ENCODE assay signal across 32 mouse cellular contexts in the genomic region with DNA sequence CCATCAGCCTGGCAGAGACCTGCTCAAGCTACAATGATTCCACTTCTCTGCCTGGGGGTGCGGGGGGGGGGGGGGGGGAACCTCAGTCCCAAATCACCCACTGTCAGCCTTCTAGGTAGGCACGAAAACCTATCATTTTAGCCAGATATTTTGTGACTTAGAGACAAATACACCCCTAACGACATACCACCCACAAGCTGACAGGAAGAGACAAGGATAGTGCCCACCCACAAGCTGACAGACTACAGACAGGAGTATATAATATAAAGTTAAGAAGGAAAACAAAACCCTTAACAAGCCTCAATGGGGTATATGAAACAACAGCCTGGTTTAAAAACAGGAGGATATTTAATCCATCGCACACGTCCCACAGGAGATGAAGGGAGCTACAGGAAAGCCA. TPM values are rescaled to one million over a fixed set of nuclear protein-coding genes. Genes with fewer than 3 reads are reported as not detected.
DNase-seq lines count a peak whose midpoint lies in the region; ATAC-seq and TF ChIP-seq lines count a peak whose summit lies in the region.
"Had no signal": no experiment of that assay in that cellular context is flagged by ENCODE, and none has a peak within 500 bp of the region (broad histone marks: within the 10 kb centered on the region; RNA-seq: fewer than 3 reads in every experiment).

No protein-coding gene starts in this region.

- 69% methylated on average over 5 of the region's 5 CpGs for WGBS in liver, embryonic 11.5 days
- WGBS in midbrain, embryonic 14.5 days, result 90% methylated on average over 5 of the region's 5 CpGs

- DNase-seq in layer of hippocampus, adult 2 months (ENCODE audit: low spot score in 2 of 2), result no peak
- no peak for DNase-seq in layer of hippocampus, postnatal 14 days (ENCODE audit: low spot score in 2 of 2)
- no peak for DNase-seq in liver, embryonic 11.5 days (ENCODE audit: low spot score)
- DNase-seq in embryo, embryonic 10 days (ENCODE audit: low spot score), result no peak
- no peak for DNase-seq in midbrain, embryonic 14.5 days
- DNase-seq: adrenal gland, adult 2 months; cerebellum, adult 9-10 months; cerebellum, postnatal 36 days; thymus, adult 18-20 months had no signal

- no peak overlapping the region for H3K9ac ChIP-seq in liver, embryonic 11.5 days (ENCODE audit: low read depth, low read length)
- no peak overlapping the region for H3K9ac ChIP-seq in midbrain, embryonic 14.5 days (replicated peaks; ENCODE audit: low read length)
- H3K9ac ChIP-seq: embryonic facial prominence, embryonic 13.5 days; forebrain, embryonic 15.5 days; heart, embryonic 12.5 days; hindbrain, embryonic 14.5 days; kidney, embryonic 15.5 days; lung, embryonic 14.5 days; midbrain, embryonic 13.5 days had no signal

- ATAC-seq in common myeloid progenitor, adult 5-6 weeks (replicated peaks; ENCODE audit: low read depth, poor library complexity, severe bottlenecking), result peak; percentile 86
- peak; percentile 19; the same call in 1 of the 2 replicates for ATAC-seq in liver, embryonic 11.5 days (replicated peaks; ENCODE audit: low FRiP score)
- ATAC-seq in megakaryocyte progenitor cell, adult 5-6 weeks (replicated peaks; ENCODE audit: poor library complexity), result peak; percentile 83
- no peak for ATAC-seq in midbrain, embryonic 14.5 days (ENCODE audit: low FRiP score, low TSS enrichment)
- ATAC-seq: forebrain, embryonic 15.5 days; midbrain, embryonic 13.5 days had no signal

- H3K4me2 ChIP-seq in liver, embryonic 11.5 days, result 0 out of 2 replicates have a peak overlapping the region, but pooled peaks have one; percentile 11
- no peak overlapping the region for H3K4me2 ChIP-seq in midbrain, embryonic 14.5 days (ENCODE audit: low read length)
- H3K4me2 ChIP-seq: embryonic facial prominence, embryonic 13.5 days; forebrain, embryonic 15.5 days; heart, embryonic 12.5 days; hindbrain, embryonic 14.5 days; kidney, embryonic 15.5 days; lung, embryonic 14.5 days; midbrain, embryonic 13.5 days had no signal

- no peak overlapping the region for H3K4me3 ChIP-seq in layer of hippocampus, adult 2 months
- no peak overlapping the region for H3K4me3 ChIP-seq in liver, embryonic 11.5 days (ENCODE audit: low read depth, low read length)
- no peak overlapping the region for H3K4me3 ChIP-seq in midbrain, embryonic 14.5 days (replicated peaks; ENCODE audit: low read depth, low read length)
- H3K4me3 ChIP-seq: embryonic facial prominence, embryonic 13.5 days; forebrain, embryonic 10.5 days; forebrain, embryonic 15.5 days; heart, embryonic 12.5 days; kidney, embryonic 15.5 days; midbrain, embryonic 13.5 days had no signal

- TF ChIP-seq CTCF in layer of hippocampus, adult 2 months (conservative IDR thresholded peaks at IDR 0.05), result no peak

- peak overlapping the region; percentile 73 for H3K27ac ChIP-seq in layer of hippocampus, adult 2 months
- H3K27ac ChIP-seq in liver, embryonic 11.5 days (ENCODE audit: low read depth, low read length), result peak overlapping the region; percentile 57; the same call in 1 of the 2 replicates
- H3K27ac ChIP-seq in midbrain, embryonic 14.5 days (replicated peaks; ENCODE audit: low read depth, low read length), result no peak overlapping the region
- H3K27ac ChIP-seq: embryonic facial prominence, embryonic 13.5 days; forebrain, embryonic 10.5 days; forebrain, embryonic 15.5 days; hindbrain, embryonic 14.5 days; kidney, embryonic 15.5 days; midbrain, embryonic 13.5 days; stomach, postnatal 0 days had no signal

- no peaks in the 10 kb centered on the region for H3K4me1 ChIP-seq in liver, embryonic 11.5 days (replicated peaks; ENCODE audit: control insufficient read depth, insufficient read depth, low read length)
- no peaks in the 10 kb centered on the region for H3K4me1 ChIP-seq in midbrain, embryonic 14.5 days (ENCODE audit: control insufficient read depth, insufficient read depth, low read length)
- H3K4me1 ChIP-seq: embryonic facial prominence, embryonic 13.5 days; forebrain, embryonic 10.5 days; forebrain, embryonic 15.5 days; midbrain, embryonic 13.5 days had no signal

- peaks cover 47% of the 10 kb centered on the region for H3K36me3 ChIP-seq in liver, embryonic 11.5 days (ENCODE audit: control insufficient read depth, insufficient read depth, low read length)
- H3K36me3 ChIP-seq in midbrain, embryonic 14.5 days (ENCODE audit: control insufficient read depth, insufficient read depth, low read length), result peaks cover 76% of the 10 kb centered on the region

- H3K27me3 ChIP-seq in liver, embryonic 11.5 days (replicated peaks; ENCODE audit: control insufficient read depth, insufficient read depth, low read length), result no peaks in the 10 kb centered on the region
- no peaks in the 10 kb centered on the region for H3K27me3 ChIP-seq in midbrain, embryonic 14.5 days (ENCODE audit: control insufficient read depth, insufficient read depth, low read length)
- H3K27me3 ChIP-seq: embryonic facial prominence, embryonic 13.5 days; forebrain, embryonic 15.5 days; heart, embryonic 12.5 days; kidney, embryonic 15.5 days; midbrain, embryonic 13.5 days had no signal

- H3K9me3 ChIP-seq in liver, embryonic 11.5 days (ENCODE audit: control insufficient read depth, low read length), result no peaks in the 10 kb centered on the region
- no peaks in the 10 kb centered on the region for H3K9me3 ChIP-seq in midbrain, embryonic 14.5 days (ENCODE audit: control insufficient read depth, low read length)
- H3K9me3 ChIP-seq: embryonic facial prominence, embryonic 13.5 days; forebrain, embryonic 10.5 days; forebrain, embryonic 15.5 days; heart, embryonic 12.5 days; kidney, embryonic 15.5 days; midbrain, embryonic 13.5 days had no signal

RNA-seq across cellular contexts. Expression of gene Sftpb, which starts 14.0 kb away (rescaled TPM):
- total RNA-seq in layer of hippocampus, adult 2 months (2021), result not detected
- total RNA-seq in layer of hippocampus, postnatal 14 days (2021), result not detected
- total RNA-seq in common myeloid progenitor, adult 5-6 weeks (2017), result not detected in 2 replicates
- not detected in 2 replicates for polyA plus RNA-seq in liver, embryonic 11.5 days (2014; fragmentation: Nextera tagmentation; extraction: Ambion mirVana)
- not detected in 2 replicates for total RNA-seq in megakaryocyte progenitor cell, adult 5-6 weeks (2015)
- not detected in 2 replicates for total RNA-seq in megakaryocyte progenitor cell, adult 5-6 weeks (2017)
- not detected in 2 replicates for polyA plus RNA-seq in midbrain, embryonic 14.5 days (2014; fragmentation: Nextera tagmentation; extraction: Ambion mirVana)
- total RNA-seq: adrenal gland, adult 2 months; adrenal gland, postnatal 36 days; gastrocnemius, postnatal 36 days; heart, adult 18-20 months; heart, postnatal 10 days; hematopoietic stem cell, adult 5-6 weeks; layer of hippocampus, adult 18-20 months; layer of hippocampus, postnatal 25 days; left cerebral cortex, postnatal 10 days; liver, adult 2 months; monocyte, adult 5-6 weeks had no signal
- polyA plus RNA-seq: forebrain, embryonic 10.5 days; heart, embryonic 12.5 days; kidney, embryonic 15.5 days; limb, embryonic 11.5 days; liver, adult 2 months; midbrain, embryonic 13.5 days; neural tube, embryonic 14.5 days; stomach, postnatal 0 days had no signal

RNA-seq across cellular contexts. Expression of gene Usp39, which starts 26.5 kb away (rescaled TPM):
- 10 to 100 TPM; 31.0 to 32.5 TPM for total RNA-seq in layer of hippocampus, adult 2 months (2021)
- total RNA-seq in layer of hippocampus, postnatal 14 days (2021), result 10 to 100 TPM; 29.7 to 32.9 TPM
- 122 and 147 TPM in 2 replicates for total RNA-seq in common myeloid progenitor, adult 5-6 weeks (2017)
- polyA plus RNA-seq in liver, embryonic 11.5 days (2014; fragmentation: Nextera tagmentation; extraction: Ambion mirVana), result 91.6 and 100 TPM in 2 replicates
- total RNA-seq in megakaryocyte progenitor cell, adult 5-6 weeks (2015), result 66.8 and 71.3 TPM in 2 replicates
- total RNA-seq in megakaryocyte progenitor cell, adult 5-6 weeks (2017), result 113 and 115 TPM in 2 replicates
- 47.8 and 60.6 TPM in 2 replicates for polyA plus RNA-seq in midbrain, embryonic 14.5 days (2014; fragmentation: Nextera tagmentation; extraction: Ambion mirVana)

RNA-seq across cellular contexts. Expression of gene 0610030E20Rik, which starts 28.7 kb away (rescaled TPM):
- total RNA-seq in layer of hippocampus, adult 2 months (2021), result 10 to 100 TPM; 17.4 to 19.0 TPM
- 10 to 100 TPM; 13.8 to 16.0 TPM for total RNA-seq in layer of hippocampus, postnatal 14 days (2021)
- 25.2 and 25.8 TPM in 2 replicates for total RNA-seq in common myeloid progenitor, adult 5-6 weeks (2017)
- 17.1 and 19.4 TPM in 2 replicates for polyA plus RNA-seq in liver, embryonic 11.5 days (2014; fragmentation: Nextera tagmentation; extraction: Ambion mirVana)
- 30.3 and 31.9 TPM in 2 replicates for total RNA-seq in megakaryocyte progenitor cell, adult 5-6 weeks (2015)
- total RNA-seq in megakaryocyte progenitor cell, adult 5-6 weeks (2017), result 23.0 and 24.7 TPM in 2 replicates
- polyA plus RNA-seq in midbrain, embryonic 14.5 days (2014; fragmentation: Nextera tagmentation; extraction: Ambion mirVana), result 14.6 and 16.0 TPM in 2 replicates

RNA-seq across cellular contexts. Expression of gene Tmem150a, which starts 36.8 kb away (rescaled TPM):
- 10 to 100 TPM in 1 of 2 experiments, 1 to 10 TPM in 1; 9.6 to 11.3 TPM for total RNA-seq in layer of hippocampus, adult 2 months (2021)
- 10 to 100 TPM; 12.6 to 13.7 TPM for total RNA-seq in layer of hippocampus, postnatal 14 days (2021)
- 1.2 TPM in 1 of 2 replicates, not detected in the other for total RNA-seq in common myeloid progenitor, adult 5-6 weeks (2017)
- polyA plus RNA-seq in liver, embryonic 11.5 days (2014; fragmentation: Nextera tagmentation; extraction: Ambion mirVana), result 39.5 and 40.3 TPM in 2 replicates
- 1.1 and 1.2 TPM in 2 replicates for total RNA-seq in megakaryocyte progenitor cell, adult 5-6 weeks (2015)
- total RNA-seq in megakaryocyte progenitor cell, adult 5-6 weeks (2017), result 0.33 TPM in 1 of 2 replicates, not detected in the other
- 9.8 and 17.1 TPM in 2 replicates for polyA plus RNA-seq in midbrain, embryonic 14.5 days (2014; fragmentation: Nextera tagmentation; extraction: Ambion mirVana)
- total RNA-seq: monocyte, adult 5-6 weeks had no signal

RNA-seq across cellular contexts. Expression of gene Rnf181, which starts 48.3 kb away (rescaled TPM):
- 10 to 100 TPM; 74.7 to 86.1 TPM for total RNA-seq in layer of hippocampus, adult 2 months (2021)
- total RNA-seq in layer of hippocampus, postnatal 14 days (2021), result 10 to 100 TPM; 78.0 to 85.6 TPM
- 30.2 and 44.7 TPM in 2 replicates for total RNA-seq in common myeloid progenitor, adult 5-6 weeks (2017)
- polyA plus RNA-seq in liver, embryonic 11.5 days (2014; fragmentation: Nextera tagmentation; extraction: Ambion mirVana), result 106 and 112 TPM in 2 replicates
- 65.5 and 87.8 TPM in 2 replicates for total RNA-seq in megakaryocyte progenitor cell, adult 5-6 weeks (2015)
- total RNA-seq in megakaryocyte progenitor cell, adult 5-6 weeks (2017), result 51.4 and 53.7 TPM in 2 replicates
- 116 and 122 TPM in 2 replicates for polyA plus RNA-seq in midbrain, embryonic 14.5 days (2014; fragmentation: Nextera tagmentation; extraction: Ambion mirVana)
